Mouse (Mus musculus) bone marrow, adult 2 months (tissue): ENCODE results near the gene Il27. TPM values are rescaled to one million over a fixed set of nuclear protein-coding genes. Genes with fewer than 3 reads are reported as not detected.

Experiments
- H3K27ac ChIP-seq: fragments of 200-500 bp; 2 replicates; pipeline ENCODE4 v1.5.1; 2012; ENCODE audit warnings: low read depth, mild to moderate bottlenecking, control low read depth, inconsistent platforms, low read length; ENCODE audit not compliant: control insufficient read depth, poor library complexity, insufficient read depth
- H3K4me1 ChIP-seq: fragments of 200-500 bp; 2 replicates; pipeline ENCODE4 v1.6.1; 2011; ENCODE audit warnings: low read length; ENCODE audit not compliant: control insufficient read depth, insufficient read depth
- H3K4me3 ChIP-seq: fragments of 200-500 bp; replicated peaks from 2 replicates; pipeline ENCODE3; 2011; ENCODE audit warnings: mild to moderate bottlenecking, low read depth, low read length, control low read depth; ENCODE audit not compliant: control insufficient read depth
- CTCF ChIP-seq: fragments of 200-500 bp; IDR thresholded peaks from 2 replicates; pipeline ENCODE4 v1.5.1; 2011; ENCODE audit warnings: low read length, control low read depth; ENCODE audit not compliant: control insufficient read depth, insufficient read depth
- POLR2A ChIP-seq: fragments of 200-500 bp; IDR thresholded peaks from 2 replicates; pipeline ENCODE4 v1.6.1; 2011; ENCODE audit warnings: low read depth, mild to moderate bottlenecking, control low read depth, low read length, borderline replicate concordance; ENCODE audit not compliant: control insufficient read depth
- WGBS: fragments of 180-500 bp; shearing (Covaris S2); methylation state at CpG from one replicate; pipeline ENCODE4 v1.1.7; 2018; 5-methylcytosine and 5-hydroxymethylcytosine counted together
- polyA plus RNA-seq: library from polyadenylated mRNA; stranded (reverse); fragments of >200 nt; gene quantifications from 2 replicates; pipeline ENCODE4 v1.2.4, GENCODE M21; 2011; ENCODE audit warnings: low replicate concordance; ENCODE audit not compliant: missing spikeins, insufficient read depth, insufficient read length

Gene Il27
- polyA plus RNA-seq, 1 experiment: 6.0 TPM

- WGBS: 44% methylated on average over 9 of the region's 9 CpGs
- Histone ChIP-seq H3K4me3 (no peak overlapping the region), H3K27ac (0 out of 2 replicates have a peak overlapping the region, but pooled peaks have one; percentile 29), H3K4me1 (peaks cover 4% of the 10 kb centered on the region)
- TF ChIP-seq CTCF (no peak), POLR2A (no peak)
Measured at GRCm38 (mm10) chr7:126621452-126622359, 27.0 kb upstream of the Il27 start.

DNA sequence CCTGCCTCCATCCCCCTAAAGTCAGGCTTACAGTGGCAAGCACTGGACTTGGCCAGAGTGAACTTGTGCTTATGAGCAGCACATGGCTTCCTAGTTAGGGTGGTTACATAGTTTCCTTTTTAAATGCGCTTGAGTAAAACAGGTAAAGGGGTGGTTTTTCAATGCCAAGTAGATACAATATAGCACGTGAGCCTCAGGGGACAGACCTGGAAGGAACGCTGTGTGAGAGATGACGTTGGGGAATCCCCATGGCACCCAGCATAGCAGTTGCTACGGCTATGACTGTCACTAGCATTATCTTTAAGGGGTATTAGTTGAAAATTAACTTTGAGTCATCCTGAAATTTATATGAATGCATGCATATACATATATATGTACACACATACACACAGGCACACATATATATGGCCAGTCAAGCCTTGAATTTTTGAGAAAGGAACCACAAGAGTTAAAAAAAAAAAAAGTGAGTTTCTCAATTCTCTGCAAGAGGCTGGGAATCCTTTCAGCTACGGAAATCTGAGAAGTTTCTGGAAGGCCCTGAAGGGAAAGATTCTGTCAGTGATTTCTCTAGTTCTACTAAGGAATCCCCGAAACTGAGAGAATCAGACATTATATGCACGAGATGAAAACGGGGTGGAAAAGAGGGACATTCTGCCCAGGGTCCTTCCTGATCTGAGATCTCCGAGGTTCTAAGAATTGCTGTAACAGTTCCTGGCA lies 25.0 kb upstream of the Il27 start:
- Histone ChIP-seq H3K4me3 (no peak overlapping the region), H3K27ac (no peak overlapping the region), H3K4me1 (peaks cover 4% of the 10 kb centered on the region)
- 65% methylated on average over 10 of the region's 10 CpGs for WGBS
- TF ChIP-seq CTCF (no peak), POLR2A (no peak)

DNA sequence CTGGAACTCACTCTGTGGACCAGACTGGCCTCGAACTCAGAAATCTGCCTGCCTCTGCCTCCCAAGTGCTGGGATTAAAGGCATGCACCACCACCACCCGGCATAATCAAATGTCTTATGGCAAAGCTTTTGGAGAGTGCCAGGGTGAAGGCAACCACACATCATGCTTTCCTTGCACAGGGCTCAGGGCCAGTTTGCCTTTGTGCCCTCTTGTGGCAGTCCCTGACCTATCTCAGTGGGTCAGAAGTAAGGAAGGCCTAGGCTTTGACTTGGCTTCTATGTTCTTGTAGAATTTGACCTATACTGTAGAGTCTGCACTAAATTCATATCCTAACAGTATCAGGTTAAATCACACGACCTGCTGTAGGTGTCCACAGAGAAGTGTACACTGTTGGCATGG lies 22.0 kb upstream of the Il27 start:
- H3K4me1 ChIP-seq: peaks cover 3% of the 10 kb centered on the region
- no peak overlapping the region for H3K4me3 ChIP-seq
- WGBS: 62% methylated on average over 3 of the region's 3 CpGs
- TF ChIP-seq CTCF (peak; percentile 54), POLR2A (no peak)
- no peak overlapping the region for H3K27ac ChIP-seq

- peaks cover 2% of the 10 kb centered on the region; the same call in 1 of the 2 replicates for H3K4me1 ChIP-seq
- TF ChIP-seq POLR2A: no peak
- no peak for TF ChIP-seq CTCF
- H3K27ac ChIP-seq: no peak overlapping the region
- no peak overlapping the region for H3K4me3 ChIP-seq
- 77% methylated on average over 3 of the region's 3 CpGs for WGBS
Measured at GRCm38 (mm10) chr7:126612736-126613135, 18.0 kb upstream of the Il27 start.

- H3K4me1 ChIP-seq: peaks cover 8% of the 10 kb centered on the region; the same call in 1 of the 2 replicates
- no peak for TF ChIP-seq POLR2A
- no peak for TF ChIP-seq CTCF
- H3K4me3 ChIP-seq: no peak overlapping the region
- 62% methylated on average over 5 of the region's 5 CpGs for WGBS
- peak overlapping the region; percentile 91; the same call in 1 of the 2 replicates for H3K27ac ChIP-seq
Measured at GRCm38 (mm10) chr7:126607796-126608195, 13.1 kb upstream of the Il27 start.

- Histone ChIP-seq H3K4me3 (no peak overlapping the region), H3K27ac (peak overlapping the region; percentile 91), H3K4me1 (peaks cover 11% of the 10 kb centered on the region; the same call in 1 of the 2 replicates)
- TF ChIP-seq CTCF: no peak
- TF ChIP-seq POLR2A: no peak
- WGBS: 48% methylated on average over 3 of the region's 3 CpGs
Measured at GRCm38 (mm10) chr7:126607064-126607463, 12.3 kb upstream of the Il27 start.

DNA sequence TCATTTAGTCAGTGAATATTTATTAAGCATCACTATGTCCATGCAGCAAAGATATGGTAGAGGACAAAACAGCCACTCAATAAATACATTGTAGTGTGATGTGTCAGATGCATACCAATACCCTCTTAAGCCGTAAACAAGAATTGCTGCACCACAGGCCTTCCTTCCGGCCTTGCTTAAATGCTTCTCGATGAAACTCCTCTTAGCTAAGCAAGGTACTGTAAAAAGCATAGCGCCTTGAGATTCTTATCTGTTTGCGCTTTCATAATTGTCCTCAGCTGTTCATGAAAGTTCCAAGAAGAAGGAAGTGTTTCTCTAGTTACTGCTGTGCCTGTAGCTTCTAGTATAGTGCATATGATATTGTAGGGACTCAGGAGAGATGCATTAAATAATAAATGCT lies 11.9 kb upstream of the Il27 start:
- Histone ChIP-seq H3K4me3 (no peak overlapping the region), H3K27ac (no peak overlapping the region; the same call in 1 of the 2 replicates), H3K4me1 (peaks cover 12% of the 10 kb centered on the region; the same call in 1 of the 2 replicates)
- 22% methylated on average over 5 of the region's 5 CpGs for WGBS
- no peak for TF ChIP-seq POLR2A
- no peak for TF ChIP-seq CTCF

- WGBS: 29% methylated on average over 3 of the region's 3 CpGs
- peaks cover 13% of the 10 kb centered on the region; the same call in 1 of the 2 replicates for H3K4me1 ChIP-seq
- no peak overlapping the region for H3K4me3 ChIP-seq
- peak overlapping the region; percentile 66 for H3K27ac ChIP-seq
- TF ChIP-seq POLR2A (no peak), CTCF (no peak)
Measured at GRCm38 (mm10) chr7:126602650-126603049, 7.9 kb upstream of the Il27 start.
